Mouse (Mus musculus): ENCODE measurements at regions not wholly inside any gene's neighbourhood (a gene's known extent, or its start where the extent isn't known, plus 50 kb on each side); places are given as distances from the start of the nearest gene placed in this dataset.
A peak's percentile ranks its signal among the peaks of the same experiment; 100 is the strongest.

DNA sequence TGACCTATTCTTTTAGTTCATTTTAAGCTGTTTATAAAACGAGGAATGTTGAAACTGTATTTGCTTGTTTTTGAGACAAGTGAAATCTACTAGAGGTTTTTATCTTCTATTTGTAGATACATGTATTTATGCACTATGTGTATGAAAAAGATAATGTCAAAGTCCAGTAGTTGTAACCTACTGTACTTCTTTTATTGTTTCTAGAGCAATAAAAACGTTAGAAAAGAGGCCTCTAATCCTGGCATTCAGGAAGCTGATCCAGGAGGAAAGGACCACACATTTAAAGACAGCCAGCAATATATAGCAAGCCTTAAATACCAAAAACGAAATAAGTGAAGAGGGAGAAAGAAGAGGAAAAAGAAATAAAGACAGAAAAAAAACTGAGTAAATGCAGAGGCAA is 1209.8 kb downstream of the Olfm4 start:
- DNase-seq (ENCODE audit: low spot score in 2 of 2), result no peak
- intact Hi-C loops (cut with DNase I), result no loop called here

DNA sequence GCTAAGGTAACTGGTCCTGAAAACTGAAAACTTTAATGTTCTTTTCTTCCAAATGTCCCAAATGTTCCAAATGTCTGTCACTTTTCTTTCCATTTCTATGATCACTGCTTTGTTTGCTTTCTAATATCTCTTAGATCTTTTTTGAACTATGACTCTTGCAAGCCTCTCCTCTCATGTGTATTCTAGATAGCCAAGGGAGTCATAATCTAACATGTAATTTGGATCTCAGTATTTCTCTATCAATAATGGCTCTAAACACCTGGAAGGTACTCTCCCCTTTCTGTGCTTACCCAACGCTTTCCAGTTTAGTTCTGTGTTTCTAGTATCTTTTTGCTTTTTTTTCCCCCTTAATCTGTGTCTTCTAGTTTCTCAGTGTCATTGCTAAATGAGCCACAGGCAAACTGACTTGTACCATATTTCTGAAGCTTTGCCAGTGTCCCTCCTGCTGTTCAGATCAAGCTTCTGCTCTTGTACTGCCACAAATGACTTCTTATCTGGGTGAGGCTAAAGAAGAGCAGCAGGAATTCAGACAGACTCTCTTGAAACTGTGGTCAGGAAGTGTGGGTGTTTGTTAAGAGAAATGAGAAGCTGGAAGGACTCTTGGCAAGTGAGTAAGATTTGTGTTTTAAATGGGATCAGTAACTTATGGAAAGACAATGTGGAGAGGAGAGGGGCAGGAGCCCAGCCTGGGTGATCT is 1211.9 kb downstream of the Olfm4 start:
- DNase-seq (ENCODE audit: low spot score in 2 of 2), result peak in 1 of 2 experiments; percentile 23
- intact Hi-C loops (cut with DNase I), result no loop called here
